Mouse (Mus musculus) adrenal gland, postnatal 36 days (tissue): ENCODE results near the gene Polk. TPM values are rescaled to one million over a fixed set of nuclear protein-coding genes. Genes with fewer than 3 reads are reported as not detected.

Experiments used
- total RNA-seq, 2 experiments: library from RNA; stranded (reverse); gene quantifications; 2 replicates each; pipeline ENCODE4 v1.2.3; 2021

The Polk gene
- total RNA-seq, 2 experiments from 2014 or later, result 32.8 to 38.8 TPM

Other genes with a start within 250 kb of the Polk start
- 10 to 100 TPM; 14.3 to 19.0 TPM for gene Poc5, start 154.3 kb downstream of the Polk start, total RNA-seq
- 1 to 10 TPM; 1.1 to 1.8 TPM for gene Ankdd1b, start 71.4 kb downstream of the Polk start, total RNA-seq
- gene Gm17622, start 51.8 kb downstream of the Polk start, total RNA-seq, result not detected
- gene Col4a3bp, start within 50 bp of the Polk start, total RNA-seq, result 100 to 1,000 TPM in 1 of 2 experiments, 10 to 100 TPM in 1; 84.4 to 113 TPM
- 100 to 1,000 TPM; 136 to 162 TPM for gene Hmgcr, start 128.4 kb upstream of the Polk start, total RNA-seq
- gene Ankrd31, start 205.7 kb upstream of the Polk start, total RNA-seq, result under 1 TPM in 1 of 2 experiments, not detected in 1; 0.49 TPM